Mouse (Mus musculus) urinary bladder, adult 2 months (tissue): Measurements from ENCODE around the gene Fscn2. TPM values are rescaled to one million over a fixed set of nuclear protein-coding genes. Genes with fewer than 3 reads are reported as not detected.

Source experiments
- DNase-seq: peaks from one replicate; pipeline ENCODE4 v3.0.0; 2022; ENCODE audit warnings: low spot score
- polyA plus RNA-seq: library from polyadenylated mRNA; depleted of rRNA; stranded (reverse); fragments of >200 nt; gene quantifications from 2 replicates; pipeline ENCODE4 v1.2.3, GENCODE M21; 2012

Gene Fscn2
- polyA plus RNA-seq, 1 experiment = 0.25 TPM

DNA sequence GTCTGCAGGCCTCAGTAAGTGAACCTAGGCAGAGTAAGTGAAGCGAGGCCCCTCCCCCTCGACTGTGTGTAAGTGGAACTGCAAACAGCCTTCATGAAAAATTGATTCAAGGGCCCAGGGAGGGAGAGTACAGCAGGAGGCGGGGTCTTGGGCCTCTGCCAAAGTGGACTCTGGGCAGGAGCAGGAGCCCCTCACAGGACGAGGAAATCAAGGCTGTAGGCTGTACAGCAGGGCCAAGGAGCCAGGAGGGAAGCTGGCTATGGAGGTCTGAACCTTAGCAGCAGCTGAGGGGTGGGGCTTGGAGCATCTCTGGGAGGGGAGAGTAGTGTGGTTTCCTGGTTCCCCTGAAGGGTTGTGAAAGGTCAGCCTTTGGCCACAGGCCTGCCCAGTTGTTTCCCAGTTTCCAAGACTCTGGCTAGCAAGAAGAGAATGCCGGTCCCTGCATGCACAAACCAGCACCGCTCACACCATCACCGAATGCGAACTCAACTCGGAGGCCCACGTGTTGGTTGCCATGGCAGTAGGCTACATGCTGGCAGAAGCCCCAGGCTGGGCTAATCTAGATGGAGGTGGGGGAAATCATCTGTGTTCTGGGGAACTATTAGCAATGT, 3.4 kb upstream of the Fscn2 start:
- no peak for DNase-seq

DNA sequence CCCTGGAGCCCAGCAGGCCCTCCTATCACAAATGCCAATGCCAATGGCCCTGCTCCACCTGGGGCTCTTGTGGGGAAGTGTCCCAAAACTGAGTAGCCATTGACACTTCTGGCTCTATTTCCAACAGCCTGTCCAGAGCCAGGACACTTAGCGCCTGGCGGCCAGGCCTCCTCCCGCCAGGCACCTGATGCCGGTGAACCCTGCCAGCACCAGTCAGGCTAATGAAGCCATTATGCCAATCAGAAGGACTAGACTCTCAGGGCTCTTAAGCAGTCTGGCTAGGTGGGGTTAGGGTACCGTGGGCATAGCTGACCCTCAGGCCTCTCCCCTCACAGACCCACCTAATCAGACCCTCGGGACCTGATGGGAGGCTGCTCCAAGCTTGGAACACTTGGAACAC, 1.9 kb upstream of the Fscn2 start:
- DNase-seq = no peak

DNA sequence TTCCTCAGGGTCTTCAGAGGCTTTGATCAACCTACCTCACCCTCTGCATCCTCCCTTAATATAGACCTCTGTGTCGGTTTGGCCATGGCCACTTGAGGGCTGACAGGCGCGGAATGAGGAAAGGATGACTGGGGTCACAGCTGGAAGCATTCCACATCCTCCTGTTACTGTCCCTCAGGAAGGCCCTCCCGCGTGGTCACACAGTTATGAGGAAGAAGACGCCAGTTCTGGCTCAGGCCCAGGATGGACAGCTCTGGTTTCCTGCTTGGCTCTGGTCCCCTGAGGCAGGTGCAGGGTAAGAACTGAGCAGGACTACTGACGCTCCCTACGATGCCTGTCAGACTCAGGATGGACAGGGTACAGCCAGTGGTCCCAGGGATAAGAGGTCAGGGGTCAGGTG, 1.3 kb upstream of the Fscn2 start:
- DNase-seq = no peak

DNA sequence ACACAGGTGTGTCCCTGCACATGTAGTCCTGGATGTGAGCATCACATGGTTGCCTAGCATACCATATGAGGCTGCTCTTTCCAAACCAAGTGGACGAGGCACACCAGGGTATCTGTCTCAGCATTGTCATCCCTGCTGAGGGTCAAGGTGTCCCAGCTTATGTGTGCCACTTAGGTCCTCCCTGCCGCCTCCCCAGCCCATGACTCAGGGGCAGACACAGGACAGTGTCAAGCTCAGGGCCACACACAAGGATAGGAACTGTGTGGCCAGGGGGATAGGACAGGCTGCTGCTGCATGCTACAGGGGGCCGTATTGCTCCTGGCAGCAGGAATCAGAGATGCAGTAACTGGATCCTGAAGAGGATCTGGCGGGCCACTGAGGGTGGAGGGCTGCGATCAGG, 579 bp upstream of the Fscn2 start:
- no peak for DNase-seq

DNA sequence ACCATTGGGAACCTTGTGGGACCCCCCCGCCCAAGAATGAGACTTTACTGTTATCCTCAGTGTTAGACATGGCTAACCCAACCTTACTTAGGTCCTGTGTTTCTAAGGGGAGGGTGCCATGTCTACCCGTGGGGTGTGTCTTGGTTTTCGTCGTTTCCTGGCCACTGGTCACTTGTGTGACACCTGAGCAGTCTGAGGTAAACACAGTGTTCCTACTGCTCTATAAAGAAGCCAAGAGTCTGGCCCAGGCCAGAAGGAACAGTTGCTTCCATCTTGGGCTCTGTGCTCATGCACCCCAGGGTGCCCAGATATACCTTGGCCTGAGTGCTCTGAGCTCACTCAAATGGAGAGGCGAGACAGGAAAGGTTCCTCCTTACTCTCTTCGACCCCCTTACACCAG, 1.6 kb downstream of the Fscn2 start:
- DNase-seq = no peak

DNA sequence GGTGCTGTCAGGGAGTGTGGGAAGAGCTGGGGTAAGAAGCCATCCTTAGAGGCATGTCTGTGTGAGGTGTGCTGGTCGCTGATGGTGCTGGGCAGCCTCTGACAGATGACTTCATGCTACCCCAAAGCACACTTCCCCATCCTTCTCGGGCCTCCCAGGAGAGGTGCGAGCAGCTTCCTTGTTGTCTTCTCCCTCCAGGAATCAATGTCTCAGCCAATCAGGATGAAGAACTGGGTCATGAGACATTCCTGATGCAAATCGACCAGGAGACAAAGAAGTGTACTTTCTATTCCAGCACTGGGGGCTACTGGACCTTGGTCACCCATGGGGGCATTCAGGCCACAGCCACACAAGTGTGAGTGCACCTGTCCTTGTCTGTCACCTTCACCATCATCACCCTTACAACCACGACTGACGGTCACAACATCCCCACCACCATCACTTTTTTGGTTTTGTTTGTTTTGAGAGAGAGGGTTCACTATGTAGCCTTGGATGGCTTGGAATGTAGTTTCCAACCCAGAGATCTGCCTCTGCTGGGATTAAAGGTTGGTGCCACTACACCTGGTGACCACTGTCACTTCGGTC, 5.2 kb downstream of the Fscn2 start:
- no peak for DNase-seq

DNA sequence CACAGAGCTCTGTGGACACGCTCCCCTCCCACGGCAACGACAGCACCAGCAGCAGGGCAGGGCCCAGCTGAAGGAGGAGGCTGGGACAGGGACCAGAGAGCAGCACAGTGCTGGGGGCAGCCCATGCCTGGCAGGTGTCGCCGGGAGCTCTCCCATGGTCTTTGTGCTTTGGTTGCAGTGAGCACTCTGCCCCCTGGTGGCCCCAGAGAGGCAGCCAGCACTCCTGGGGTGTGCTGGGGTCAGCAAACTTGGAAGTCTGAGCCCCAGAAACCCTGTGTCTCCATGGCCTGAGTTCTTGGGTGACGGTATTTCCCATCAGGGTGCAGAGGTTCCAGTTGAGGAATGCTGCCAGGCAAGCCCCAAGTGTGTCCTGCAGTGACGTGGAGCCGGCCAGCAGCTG, 8.3 kb downstream of the Fscn2 start:
- no peak for DNase-seq

DNA sequence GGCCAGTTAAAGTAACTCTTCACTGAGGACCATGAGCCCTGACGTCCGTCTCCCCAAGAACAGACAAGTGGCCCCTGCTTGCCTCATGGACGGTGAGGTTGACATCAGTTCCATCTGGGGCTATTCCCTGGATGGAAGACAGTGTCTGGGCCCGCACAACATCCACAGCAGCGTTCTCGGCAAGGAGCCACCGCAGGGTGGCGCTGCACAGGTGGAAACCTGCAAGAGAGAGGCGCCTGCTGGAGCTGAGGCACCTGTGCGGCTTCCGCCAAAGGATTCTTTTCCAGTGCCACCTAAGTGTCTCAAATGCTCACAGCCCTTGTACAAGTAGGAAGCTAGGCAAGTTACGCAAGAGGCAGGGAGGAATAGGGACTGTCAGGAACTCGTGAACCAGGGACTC, 11.7 kb downstream of the Fscn2 start:
- no peak for DNase-seq

DNA sequence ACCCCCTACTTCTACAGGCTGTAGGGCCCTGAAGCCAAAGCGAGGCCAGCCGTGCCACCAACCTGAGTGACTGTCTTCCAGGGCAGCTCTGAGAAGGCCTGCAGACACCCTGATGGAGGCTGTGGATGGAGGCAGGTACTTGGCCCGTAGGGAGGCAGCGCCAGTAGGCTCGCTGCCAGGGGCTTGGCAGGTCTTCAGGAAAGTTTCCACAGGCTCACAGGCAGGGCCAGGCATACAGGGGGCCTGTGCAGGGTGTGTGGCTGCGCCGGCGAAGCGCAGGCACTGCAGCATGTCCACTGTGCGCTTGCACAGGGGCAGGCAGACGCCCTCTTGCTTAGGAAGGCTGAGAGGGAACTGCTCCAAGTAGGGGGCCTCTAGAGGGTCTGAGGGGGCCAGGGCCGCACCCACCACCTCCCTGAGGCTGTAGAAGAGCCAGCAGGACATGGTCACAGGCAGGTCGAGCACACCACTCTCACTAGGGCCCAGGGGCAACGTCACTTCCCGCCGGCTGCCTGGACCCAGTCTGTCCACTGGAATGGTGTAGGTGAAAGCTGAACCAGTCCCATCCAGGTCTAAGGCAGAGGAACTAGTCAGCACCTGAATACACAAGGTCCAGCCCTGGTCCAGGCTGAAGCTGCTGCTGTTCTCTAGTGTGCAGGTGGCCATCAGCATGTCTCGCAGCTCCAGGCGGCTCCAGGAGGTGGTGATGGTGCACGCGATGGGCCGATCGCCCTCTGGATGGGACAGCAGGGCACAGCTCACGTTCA, 12.7 kb downstream of the Fscn2 start:
- DNase-seq = no peak

DNA sequence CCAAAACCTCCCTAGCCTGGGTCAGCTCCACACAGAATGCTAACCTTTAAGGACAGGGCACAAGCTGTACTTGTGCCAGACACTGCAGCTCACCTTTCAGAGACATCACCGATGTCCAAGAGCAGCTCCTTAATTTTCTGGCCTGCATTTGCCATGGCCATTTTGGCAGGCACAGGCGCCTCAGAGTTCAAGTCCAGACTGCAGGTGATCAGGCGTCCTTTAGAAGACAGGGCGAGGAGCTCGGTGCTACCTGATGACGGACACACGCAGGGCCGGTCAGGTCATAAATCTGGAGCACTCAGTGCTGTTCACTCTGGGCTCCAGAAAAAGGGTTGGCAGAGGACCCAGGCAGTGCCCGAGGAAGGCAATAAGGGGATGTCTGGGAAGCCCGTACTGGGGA, 14.0 kb downstream of the Fscn2 start:
- DNase-seq = no peak

DNA sequence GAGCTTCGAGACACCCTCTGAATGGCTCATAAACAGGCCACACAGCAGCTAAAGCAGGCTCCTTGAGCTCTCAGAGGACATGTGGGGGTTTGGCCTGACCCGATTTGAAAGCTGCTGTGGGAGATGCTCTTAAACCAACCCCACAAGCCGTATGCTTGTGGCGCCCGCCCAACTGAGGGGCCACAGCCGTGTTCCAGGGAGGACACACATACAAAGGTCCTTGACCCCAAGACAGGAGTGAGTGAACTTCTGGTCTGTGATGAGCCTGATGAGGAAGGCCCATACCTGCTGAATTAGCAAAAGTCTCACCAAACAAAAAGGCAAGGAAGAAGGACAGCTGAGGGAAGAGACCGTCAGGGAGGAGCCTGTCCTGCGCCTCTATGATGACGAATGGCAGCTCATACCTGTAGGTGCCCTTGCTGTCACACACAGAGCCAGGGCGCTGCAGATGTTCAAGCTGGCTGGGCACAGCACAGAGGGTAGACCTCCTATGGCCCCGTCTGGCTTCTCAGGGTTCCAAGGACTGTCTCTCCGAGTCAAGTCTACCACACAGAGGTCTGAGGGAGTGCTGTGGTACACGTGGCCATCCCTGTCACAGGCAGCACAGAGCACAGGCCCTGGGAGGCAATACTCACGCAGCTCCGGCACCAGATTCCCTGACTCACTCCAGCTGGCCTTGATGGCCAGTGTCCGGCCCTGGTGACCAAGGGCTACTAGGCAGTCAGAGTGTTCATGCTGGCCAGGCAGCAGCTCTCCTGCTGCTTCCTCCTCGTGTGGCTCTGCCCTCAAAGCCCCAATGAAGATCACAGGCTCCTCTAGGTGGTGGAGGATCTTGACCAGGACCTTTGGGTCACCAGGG, 15.2 kb downstream of the Fscn2 start:
- DNase-seq = no peak

DNA sequence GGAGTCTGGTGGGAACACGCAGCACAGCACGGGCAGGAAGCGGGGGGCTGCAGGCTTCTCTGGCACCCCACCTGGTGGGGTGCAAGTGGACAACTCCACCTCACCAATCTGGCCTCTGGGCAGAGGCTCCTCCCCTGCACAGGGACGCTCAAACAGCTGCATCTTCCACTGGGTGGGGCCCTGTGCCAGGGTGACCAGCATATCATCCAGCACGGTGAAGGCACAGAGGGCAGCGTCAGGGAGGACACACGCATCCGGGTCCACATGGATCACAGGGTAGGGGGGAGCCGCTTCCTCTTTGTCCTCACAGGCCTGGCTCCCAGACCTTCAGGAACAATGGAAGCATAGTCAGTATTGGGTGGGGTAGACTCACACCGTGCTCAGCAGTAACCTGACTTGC, 16.0 kb downstream of the Fscn2 start:
- no peak for DNase-seq

DNA sequence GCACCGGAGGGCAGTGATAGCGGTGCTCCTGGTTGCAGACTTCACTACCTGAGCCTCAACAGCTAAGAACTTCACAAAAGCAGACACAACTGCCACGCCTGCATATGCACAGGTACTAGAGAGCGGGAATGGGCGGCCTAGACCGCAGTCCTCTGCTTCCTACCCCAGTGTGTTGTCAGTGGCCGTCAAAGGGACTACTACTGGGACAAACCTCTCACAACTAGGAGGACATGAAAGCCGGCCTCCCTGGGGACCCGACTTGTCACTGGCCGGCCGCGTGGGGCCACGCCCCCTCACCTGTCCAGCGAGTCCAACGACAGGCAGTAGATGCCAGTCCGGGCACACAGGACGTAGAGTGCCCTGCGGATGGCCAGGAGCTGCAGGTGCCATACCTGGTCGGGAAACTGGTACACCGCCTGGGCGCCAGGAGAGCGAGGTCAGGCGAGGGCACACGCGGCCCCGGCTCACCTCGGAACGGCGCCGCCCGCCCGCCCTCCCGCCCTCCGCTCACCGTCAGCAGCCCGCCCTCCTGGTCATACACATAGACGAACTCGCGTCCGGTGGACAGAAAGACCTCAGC, 16.8 kb downstream of the Fscn2 start:
- peak; percentile 57 for DNase-seq

DNA sequence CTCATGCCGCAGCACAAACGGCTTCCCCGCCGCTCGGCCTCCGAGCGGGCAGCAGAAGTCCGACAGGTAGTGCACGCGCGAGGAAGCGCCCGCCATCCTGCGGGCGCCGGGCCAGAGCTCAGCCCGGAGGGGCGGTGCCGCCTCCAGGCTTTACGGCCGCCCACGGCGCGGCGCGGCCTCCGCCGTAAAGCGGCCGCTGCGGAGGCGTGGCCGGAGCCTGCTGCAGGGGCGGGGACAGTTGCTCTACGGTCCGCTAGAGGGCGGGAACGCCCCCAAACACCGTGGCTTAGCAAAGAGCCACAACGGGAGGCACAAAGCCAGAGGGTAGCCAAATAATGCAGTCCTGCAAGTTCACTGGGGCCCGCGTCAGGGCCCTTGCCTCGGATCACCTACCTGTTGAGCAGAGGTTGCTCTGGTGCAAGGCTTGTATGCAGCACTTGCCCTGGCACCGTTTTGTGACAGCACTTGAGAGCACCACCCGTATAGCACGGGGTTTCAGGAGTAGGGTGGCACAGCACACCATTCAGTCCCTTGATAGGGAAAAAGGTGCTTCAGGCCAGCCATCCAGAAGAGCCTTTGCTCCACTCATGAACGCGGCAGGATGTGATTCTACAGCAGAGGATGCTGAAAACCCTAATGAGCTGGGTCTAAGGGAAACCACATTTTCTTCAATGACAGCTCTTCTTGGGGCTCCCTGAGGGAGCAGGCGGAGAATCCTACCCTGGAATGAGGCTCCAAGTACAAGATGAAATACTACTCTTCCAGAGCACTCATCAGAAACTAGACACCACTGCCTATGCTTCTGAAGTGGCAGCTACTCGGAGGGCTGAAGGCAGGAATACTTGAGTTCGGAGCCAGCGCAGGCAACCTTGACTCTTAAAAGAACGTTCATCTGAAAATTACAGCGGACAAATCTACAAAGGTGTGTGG, 17.5 kb downstream of the Fscn2 start, which contains the start of gene Faap100:
Gene Faap100 (minus strand): TSS at position 154 of the 930 bp plus-strand sequence.
- DNase-seq = peak; percentile 77

DNA sequence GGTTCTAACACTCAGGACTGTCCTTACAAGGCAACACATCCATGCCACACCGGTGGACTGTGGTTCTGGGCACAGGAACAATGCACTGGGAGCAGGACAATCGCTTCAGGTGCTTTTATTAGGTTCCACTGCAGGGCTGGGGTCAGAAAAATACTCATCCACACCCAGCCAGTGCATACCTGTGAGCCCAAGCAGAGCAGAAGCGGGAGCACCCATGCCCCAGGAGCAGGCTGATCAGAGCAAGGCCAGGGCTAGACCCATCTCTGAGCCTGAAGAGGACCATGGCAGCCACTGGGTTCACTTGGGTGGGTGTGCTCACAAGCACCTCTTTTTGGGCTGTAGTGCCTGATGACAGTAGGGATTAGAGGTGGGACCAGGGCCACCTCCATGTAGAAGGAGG, 18.9 kb downstream of the Fscn2 start:
- no peak for DNase-seq

DNA sequence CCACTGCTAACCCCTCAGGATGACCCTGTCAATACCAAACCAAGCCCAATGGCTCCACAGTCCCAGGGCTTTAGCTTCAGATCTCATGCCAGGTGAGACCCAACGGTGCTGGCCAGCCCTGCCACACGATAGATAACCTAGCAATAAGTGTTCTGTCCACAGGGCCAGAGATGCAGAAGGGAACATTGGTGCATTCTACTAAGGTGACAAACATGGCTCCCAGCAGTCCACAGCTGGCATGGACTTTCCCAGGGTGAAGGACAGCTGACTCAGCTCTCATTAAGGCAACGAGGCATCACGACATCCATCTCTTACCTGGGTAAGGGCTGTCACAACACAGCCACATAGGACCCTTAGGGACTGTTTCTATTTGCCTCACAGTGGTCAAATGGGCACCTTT, 19.8 kb downstream of the Fscn2 start:
- DNase-seq = no peak

DNA sequence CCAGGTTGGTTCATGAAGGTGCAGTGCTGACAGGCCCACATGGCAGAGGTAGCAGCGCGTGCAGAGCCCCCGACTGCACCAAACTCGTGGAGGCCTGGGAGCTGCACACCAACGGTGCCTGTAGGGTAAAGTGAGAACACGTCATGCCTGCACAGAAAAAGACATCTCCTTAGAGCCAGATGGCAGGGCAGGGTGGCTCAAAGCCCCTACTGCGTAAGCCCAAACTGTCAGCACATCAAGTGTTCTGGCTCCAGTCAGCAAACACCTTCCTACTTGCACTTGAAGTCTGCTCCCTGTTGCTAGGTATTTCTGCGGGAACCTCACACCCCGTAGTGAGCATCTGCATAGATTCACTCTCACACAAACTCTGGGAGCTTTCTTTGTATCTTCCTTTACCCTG, 21.2 kb downstream of the Fscn2 start:
- no peak for DNase-seq

DNA sequence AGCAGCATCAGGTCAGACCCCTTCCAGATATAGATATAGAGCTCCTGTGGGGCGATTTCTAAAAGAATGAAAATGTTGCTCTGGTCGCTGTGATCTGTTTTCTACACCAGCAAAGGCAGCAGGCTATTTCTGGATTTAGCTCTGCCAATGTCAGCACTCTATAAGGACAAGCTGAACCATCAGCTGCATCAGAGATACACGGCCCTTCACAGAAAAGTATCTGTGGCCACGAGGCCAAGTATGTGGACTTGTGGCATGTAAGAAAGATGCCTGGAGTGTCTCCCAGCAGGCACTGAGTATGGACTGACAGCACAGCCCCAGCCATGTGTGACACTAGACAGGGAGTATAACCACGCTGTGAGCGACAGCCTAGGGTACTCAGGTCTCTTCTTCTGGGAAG, 25.3 kb downstream of the Fscn2 start:
- no peak for DNase-seq

DNA sequence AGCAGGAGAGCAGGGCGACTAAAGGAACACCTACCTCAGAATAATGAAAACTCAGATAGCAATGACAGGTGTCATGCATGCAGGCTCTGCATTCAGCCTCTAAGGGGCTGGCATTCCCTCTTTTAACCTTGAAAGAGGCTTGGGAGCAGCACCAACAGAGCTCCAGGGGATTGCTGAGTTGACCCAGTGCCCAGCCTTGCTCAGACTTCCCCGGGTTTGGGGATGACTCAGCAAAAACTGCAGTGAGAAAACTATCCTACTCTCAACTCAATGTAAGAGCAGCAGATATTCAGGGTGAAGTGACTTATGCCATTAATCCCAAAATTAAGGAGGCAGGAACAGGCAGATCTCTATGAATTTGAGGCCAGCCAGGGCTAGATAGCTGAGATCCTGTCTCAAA, 25.8 kb downstream of the Fscn2 start:
- DNase-seq = no peak

DNA sequence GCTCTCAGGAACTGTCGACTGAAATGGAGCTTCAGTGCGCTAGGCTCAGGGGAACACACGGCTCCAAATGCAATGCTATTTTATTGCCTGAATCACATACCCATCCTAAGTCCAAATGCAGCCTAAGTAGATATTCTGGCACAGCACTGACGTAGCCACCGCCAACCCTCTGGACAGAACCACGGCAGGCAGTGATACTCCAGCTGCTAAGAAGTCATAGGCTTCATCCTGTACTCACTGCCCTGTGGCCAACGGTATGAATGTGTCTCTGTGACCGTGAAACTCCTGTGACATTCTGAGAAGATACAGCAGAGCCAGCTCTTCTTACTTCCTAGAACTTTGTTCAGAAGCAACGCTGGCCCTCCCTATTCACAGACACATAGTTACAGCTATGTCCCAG, 27.2 kb downstream of the Fscn2 start:
- DNase-seq = no peak

DNA sequence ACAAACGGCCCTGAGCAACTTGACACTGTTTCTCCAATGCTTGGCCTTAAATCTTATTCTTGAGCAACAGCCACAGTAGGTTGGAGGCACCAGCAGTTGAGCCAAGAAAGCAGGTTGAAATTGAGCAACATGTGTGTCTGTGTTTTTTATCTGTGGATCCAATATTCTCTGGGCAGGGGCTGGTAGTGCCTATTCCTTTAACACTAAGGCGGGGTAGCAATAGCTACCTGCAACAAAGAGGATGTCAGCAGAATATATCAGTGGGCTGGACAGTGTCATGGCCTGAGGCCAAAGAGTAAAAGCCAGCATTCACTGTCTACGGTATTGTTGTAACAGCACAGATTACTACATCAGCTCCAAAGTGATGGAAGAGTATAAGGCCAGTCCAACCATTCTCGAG, 34.3 kb downstream of the Fscn2 start:
- no peak for DNase-seq
